Mouse (Mus musculus) right cerebral cortex, postnatal 36 days (tissue): ENCODE data around the gene Tmem74b.
A peak's percentile ranks its signal among the peaks of the same experiment; 100 is the strongest.

Source experiments
- DNase-seq, 2 experiments: peaks; one replicate each; pipeline ENCODE4 v3.0.0; 2022; ENCODE audit warnings: low spot score in 2 of 2, mixed read lengths in 1 of 2

The Tmem74b gene

GRCm38 (mm10) chr2:151701231-151702145 is at the start of gene Tmem74b:
Gene Tmem74b (plus strand): TSS chr2:151702008.
- no peak for DNase-seq

- no peak for DNase-seq
Measured at GRCm38 (mm10) chr2:151652053-151652452, 49.8 kb upstream of the Tmem74b start.

GRCm38 (mm10) chr2:151668433-151668832 is 33.4 kb upstream of the Tmem74b start, which contains the start of gene Rad21l:
Gene Rad21l (minus strand): TSS chr2:151668533.
- no peak for DNase-seq

GRCm38 (mm10) chr2:151670026-151670967 is 31.5 kb upstream of the Tmem74b start:
- no peak for DNase-seq

- no peak for DNase-seq
Measured at GRCm38 (mm10) chr2:151670968-151671329, 30.9 kb upstream of the Tmem74b start.

GRCm38 (mm10) chr2:151676234-151676633 is 25.6 kb upstream of the Tmem74b start:
- no peak for DNase-seq

- DNase-seq: no peak
Measured at GRCm38 (mm10) chr2:151682357-151682756, 19.5 kb upstream of the Tmem74b start.

- DNase-seq: no peak
Measured at GRCm38 (mm10) chr2:151682976-151683375, 18.8 kb upstream of the Tmem74b start.

- DNase-seq: peak in 1 of 2 experiments; percentile 29
Measured at GRCm38 (mm10) chr2:151702146-151702850, 490 bp downstream of the Tmem74b start.

- peak in 1 of 2 experiments; percentile 16 for DNase-seq
Measured at GRCm38 (mm10) chr2:151702851-151703190, 1.0 kb downstream of the Tmem74b start.

- DNase-seq: no peak
Measured at GRCm38 (mm10) chr2:151712647-151713046, 10.8 kb downstream of the Tmem74b start.

GRCm38 (mm10) chr2:151715526-151715925 is 13.7 kb downstream of the Tmem74b start:
- peak; percentile 40 to 71 for DNase-seq

GRCm38 (mm10) chr2:151716318-151717055 is 14.7 kb downstream of the Tmem74b start:
- no peak for DNase-seq

GRCm38 (mm10) chr2:151724094-151724493 is 22.3 kb downstream of the Tmem74b start:
- DNase-seq: no peak

GRCm38 (mm10) chr2:151733151-151733865 is 31.5 kb downstream of the Tmem74b start:
- DNase-seq: no peak

GRCm38 (mm10) chr2:151735422-151735821 is 33.6 kb downstream of the Tmem74b start:
- DNase-seq: no peak

- no peak for DNase-seq
Measured at GRCm38 (mm10) chr2:151738460-151738859, 36.7 kb downstream of the Tmem74b start.

- DNase-seq: no peak
Measured at GRCm38 (mm10) chr2:151739081-151739480, 37.3 kb downstream of the Tmem74b start.

- no peak for DNase-seq
Measured at GRCm38 (mm10) chr2:151739505-151739904, 37.7 kb downstream of the Tmem74b start.
